Mouse (Mus musculus) olfactory bulb, adult 2 months (tissue): ENCODE results near the gene Mxra8. TPM values are rescaled to one million over a fixed set of nuclear protein-coding genes. Genes with fewer than 3 reads are reported as not detected.
A peak's percentile ranks its signal among the peaks of the same experiment; 100 is the strongest.

Experiments used
- H3K27ac ChIP-seq: fragments of 200-500 bp; 2 replicates; pipeline ENCODE4 v1.5.1; 2012; ENCODE audit warnings: low read depth, low read length; ENCODE audit not compliant: insufficient read depth
- H3K4me1 ChIP-seq: fragments of 200-500 bp; 2 replicates; pipeline ENCODE4 v1.6.1; 2012; ENCODE audit warnings: low read length; ENCODE audit not compliant: control insufficient read depth, insufficient read depth
- H3K4me3 ChIP-seq: fragments of 200-500 bp; 2 replicates; pipeline ENCODE4 v1.5.1; 2012; ENCODE audit warnings: mild to moderate bottlenecking, low read depth, low read length, moderate library complexity; ENCODE audit not compliant: insufficient read depth
- CTCF ChIP-seq: fragments of 200-500 bp; IDR thresholded peaks from 2 replicates; pipeline ENCODE4 v1.5.1; 2012; ENCODE audit warnings: low read depth, mild to moderate bottlenecking, low read length, moderate library complexity; ENCODE audit not compliant: insufficient read depth
- POLR2A ChIP-seq: fragments of 200-500 bp; IDR thresholded peaks from 2 replicates; pipeline ENCODE4 v1.6.1; 2012; ENCODE audit warnings: mild to moderate bottlenecking, low read depth, low read length, moderate library complexity; ENCODE audit not compliant: insufficient read depth
- WGBS: fragments of 180-500 bp; shearing (Covaris S2); methylation state at CpG from one replicate; pipeline ENCODE4 v1.1.7; 2018; 5-methylcytosine and 5-hydroxymethylcytosine counted together
- polyA plus RNA-seq: library from polyadenylated mRNA; stranded (reverse); fragments of >200 nt; gene quantifications from 2 replicates; pipeline ENCODE4 v1.2.4, GENCODE M21; 2012; ENCODE audit warnings: low replicate concordance; ENCODE audit not compliant: missing spikeins, insufficient read depth, insufficient read length

Mxra8 gene
- polyA plus RNA-seq, 1 experiment, result not detected

GRCm38 (mm10) chr4:155843231-155843630 is 3.8 kb downstream of the Mxra8 start:
- TF ChIP-seq CTCF (no peak), POLR2A (no peak)
- Histone ChIP-seq H3K4me1 (peaks cover 39% of the 10 kb centered on the region), H3K27ac (no peak overlapping the region), H3K4me3 (no peak overlapping the region)
- 89% methylated on average over 5 of the region's 5 CpGs for WGBS

- TF ChIP-seq CTCF (0 out of 2 replicates have a peak, but pooled peaks have one; percentile 17), POLR2A (peak; percentile 92)
- Histone ChIP-seq H3K27ac (peak within 1 kb of the TSS; percentile 22), H3K4me3 (peak within 1 kb of the TSS; percentile 85), H3K4me1 (peaks cover 28% of the 10 kb centered on the region)
- WGBS, result 3% methylated on average over 64 of the region's 65 CpGs
Measured at GRCm38 (mm10) chr4:155846871-155847578, 7.5 kb downstream of the Mxra8 start, which contains the start of gene Dvl1. TSS of gene Dvl1 (plus strand) at chr4:155847402.

- WGBS, result 2% methylated on average over 68 of the region's 69 CpGs
- Histone ChIP-seq H3K4me1 (peaks cover 28% of the 10 kb centered on the region), H3K4me3 (peak overlapping the region; percentile 85), H3K27ac (no peak overlapping the region)
- TF ChIP-seq CTCF, result no peak
Measured at GRCm38 (mm10) chr4:155847591-155848352, 8.3 kb downstream of the Mxra8 start.

GRCm38 (mm10) chr4:155848434-155849095 is 9.1 kb downstream of the Mxra8 start:
- WGBS, result 47% methylated on average over 7 of the region's 7 CpGs
- Histone ChIP-seq H3K4me3 (peak overlapping the region; percentile 85), H3K27ac (no peak overlapping the region), H3K4me1 (peaks cover 32% of the 10 kb centered on the region)
- TF ChIP-seq POLR2A (no peak), CTCF (no peak)

- 94% methylated on average over 2 of the region's 2 CpGs for WGBS
- Histone ChIP-seq H3K27ac (no peak overlapping the region), H3K4me1 (peaks cover 32% of the 10 kb centered on the region), H3K4me3 (no peak overlapping the region)
- TF ChIP-seq POLR2A (no peak), CTCF (no peak)
Measured at GRCm38 (mm10) chr4:155849391-155849790, 9.9 kb downstream of the Mxra8 start.

- Histone ChIP-seq H3K4me3 (no peak overlapping the region), H3K27ac (no peak overlapping the region)
- 88% methylated on average over 3 of the region's 3 CpGs for WGBS
Measured at GRCm38 (mm10) chr4:155849792-155850451, 10.4 kb downstream of the Mxra8 start.

GRCm38 (mm10) chr4:155851368-155851767 is 11.9 kb downstream of the Mxra8 start:
- peaks cover 30% of the 10 kb centered on the region for H3K4me1 ChIP-seq
- no peak for TF ChIP-seq CTCF
- TF ChIP-seq POLR2A, result no peak
- 86% methylated on average over 3 of the region's 3 CpGs for WGBS

More at GRCm38 (mm10) chr4:155849792-155850451, 10.4 kb downstream of the Mxra8 start:
- H3K4me1 ChIP-seq, result peaks cover 32% of the 10 kb centered on the region
- TF ChIP-seq POLR2A, result no peak
- TF ChIP-seq CTCF, result no peak

GRCm38 (mm10) chr4:155851951-155852411 is 12.5 kb downstream of the Mxra8 start:
- WGBS, result 68% methylated on average over 2 of the region's 2 CpGs
- Histone ChIP-seq H3K4me3 (no peak overlapping the region), H3K4me1 (peaks cover 26% of the 10 kb centered on the region), H3K27ac (no peak overlapping the region)
- TF ChIP-seq POLR2A, result no peak
- TF ChIP-seq CTCF, result no peak

More at GRCm38 (mm10) chr4:155851368-155851767, 11.9 kb downstream of the Mxra8 start:
- Histone ChIP-seq H3K4me3 (no peak overlapping the region), H3K27ac (no peak overlapping the region)

- no peak overlapping the region for H3K4me3 ChIP-seq
- TF ChIP-seq POLR2A (no peak), CTCF (no peak)
- 90% methylated on average over 9 of the region's 9 CpGs for WGBS
- H3K4me1 ChIP-seq, result peaks cover 19% of the 10 kb centered on the region
- H3K27ac ChIP-seq, result no peak overlapping the region
Measured at GRCm38 (mm10) chr4:155853421-155853820, 13.9 kb downstream of the Mxra8 start.
